Mouse (Mus musculus) ES-Bruce4 (cell line): ENCODE results near the gene Ddah2.

Experiments used
- CTCF ChIP-seq: IDR thresholded peaks from one replicate; pipeline ENCODE4 v1.8.1; 2011; ENCODE audit warnings: low read depth, low read length
- EP300 ChIP-seq: IDR thresholded peaks from 2 replicates; pipeline ENCODE4 v1.6.1; 2011; ENCODE audit warnings: low read depth, low read length; ENCODE audit not compliant: insufficient read depth

DNA sequence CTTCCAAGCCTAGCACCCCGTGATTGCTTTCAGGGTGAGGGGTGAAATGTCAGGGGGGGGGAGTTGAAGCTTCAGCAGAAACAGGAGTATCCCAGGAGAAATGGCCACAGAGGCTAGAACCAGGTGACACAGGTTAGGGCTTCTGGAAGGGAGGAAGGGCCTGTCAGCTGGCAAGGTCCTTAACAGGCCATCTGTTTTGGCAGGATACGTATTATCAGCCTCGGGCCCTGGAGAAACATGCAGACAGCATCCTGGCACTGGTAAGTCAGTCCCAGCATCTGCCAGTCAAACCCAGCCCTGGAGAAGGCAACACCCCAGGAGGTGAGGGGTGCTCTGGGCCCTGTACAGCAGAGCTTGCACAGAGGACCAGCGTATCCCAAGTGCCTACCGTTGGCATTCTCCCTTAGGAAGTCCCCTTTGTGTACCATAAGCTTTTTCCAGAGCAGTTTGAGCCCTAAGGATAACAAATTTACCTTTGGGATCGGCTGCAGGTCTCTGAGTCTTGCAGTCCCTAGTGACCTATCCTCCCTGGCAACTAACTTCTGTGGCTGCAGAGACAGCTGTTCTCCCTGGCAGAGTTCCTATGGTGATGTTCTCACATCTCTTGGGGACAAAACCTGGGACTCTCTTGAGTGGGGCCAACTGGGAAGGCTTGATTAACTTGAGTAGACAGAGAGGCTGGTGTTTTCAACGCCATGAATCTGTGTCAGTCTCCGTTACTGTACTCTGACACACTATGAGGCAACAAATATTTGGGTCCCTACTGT, 31.5 kb downstream of the Ddah2 start:
- TF ChIP-seq CTCF (no peak), EP300 (no peak)
